Comparison of ENCODE assay signal across 9 mouse cellular contexts in genomic region chr19:46644343-46644792, GRCm38 (mm10). TPM values are rescaled to one million over a fixed set of nuclear protein-coding genes. Genes with fewer than 3 reads are reported as not detected.
DNase-seq lines count a peak whose midpoint lies in the region; ATAC-seq and TF ChIP-seq lines count a peak whose summit lies in the region.
"Had no signal": no experiment of that assay in that cellular context is flagged by ENCODE, and none has a peak within 500 bp of the region (broad histone marks: within the 10 kb centered on the region; RNA-seq: fewer than 3 reads in every experiment).

No protein-coding gene starts in this region.

- no peak for TF ChIP-seq POLR2A in limb, embryonic 14.5 days (IDR thresholded peaks at IDR 0.05; ENCODE audit: borderline replicate concordance, extremely low read depth, insufficient read depth, insufficient read length)

- peaks cover 20% of the 10 kb centered on the region for H3K36me3 ChIP-seq in forebrain, embryonic 12.5 days (replicated peaks)
- no peaks in the 10 kb centered on the region for H3K36me3 ChIP-seq in forebrain, embryonic 11.5 days (ENCODE audit: control insufficient read depth, insufficient read depth, low read length)
- H3K36me3 ChIP-seq in lung, embryonic 16.5 days (ENCODE audit: control insufficient read depth, insufficient read depth, low read length), result peaks cover 7% of the 10 kb centered on the region
- peaks cover 17% of the 10 kb centered on the region for H3K36me3 ChIP-seq in limb, embryonic 14.5 days (ENCODE audit: control insufficient read depth, insufficient read depth, low read length)
- peaks cover 10% of the 10 kb centered on the region for H3K36me3 ChIP-seq in stomach, embryonic 16.5 days (ENCODE audit: control insufficient read depth, insufficient read depth, low read length)

- ATAC-seq in forebrain, embryonic 12.5 days (ENCODE audit: low FRiP score), result no peak
- ATAC-seq in forebrain, embryonic 11.5 days (replicated peaks; ENCODE audit: low FRiP score), result no peak
- no peak for ATAC-seq in lung, embryonic 16.5 days (ENCODE audit: low read depth)
- no peak for ATAC-seq in limb, embryonic 14.5 days (ENCODE audit: low FRiP score, low read depth)
- ATAC-seq in stomach, embryonic 16.5 days (ENCODE audit: insufficient read depth, low FRiP score), result no peak

- no peaks in the 10 kb centered on the region for H3K9me3 ChIP-seq in forebrain, embryonic 12.5 days
- no peaks in the 10 kb centered on the region for H3K9me3 ChIP-seq in forebrain, embryonic 11.5 days (ENCODE audit: control insufficient read depth, low read length)
- no peaks in the 10 kb centered on the region for H3K9me3 ChIP-seq in lung, embryonic 16.5 days (ENCODE audit: control insufficient read depth, low read length)
- no peaks in the 10 kb centered on the region for H3K9me3 ChIP-seq in limb, embryonic 14.5 days (ENCODE audit: control insufficient read depth, low read length)
- H3K9me3 ChIP-seq in stomach, embryonic 16.5 days (replicated peaks; ENCODE audit: control insufficient read depth, low read length), result no peaks in the 10 kb centered on the region

- H3K9ac ChIP-seq in forebrain, embryonic 12.5 days, result no peak overlapping the region
- H3K9ac ChIP-seq in forebrain, embryonic 11.5 days (ENCODE audit: low read length), result no peak overlapping the region
- peak overlapping the region; percentile 40 for H3K9ac ChIP-seq in lung, embryonic 16.5 days (ENCODE audit: low read length)
- no peak overlapping the region for H3K9ac ChIP-seq in limb, embryonic 14.5 days (ENCODE audit: low read depth, low read length, severe bottlenecking)
- H3K9ac ChIP-seq in stomach, embryonic 16.5 days (ENCODE audit: low read length), result no peak overlapping the region; the same call in 1 of the 2 replicates

- H3K27ac ChIP-seq in forebrain, embryonic 12.5 days, result peak overlapping the region; percentile 51; the same call in 1 of the 2 replicates
- no peak overlapping the region for H3K27ac ChIP-seq in forebrain, embryonic 11.5 days (ENCODE audit: low read depth, low read length)
- peak overlapping the region; percentile 81 for H3K27ac ChIP-seq in lung, embryonic 16.5 days (ENCODE audit: low read length)
- H3K27ac ChIP-seq in limb, embryonic 14.5 days (replicated peaks; ENCODE audit: low read depth, low read length), result peak overlapping the region; percentile 56; the same call in 1 of the 2 replicates
- peak overlapping the region; percentile 75 for H3K27ac ChIP-seq in stomach, embryonic 16.5 days (ENCODE audit: low read length)

- no peak overlapping the region for H3K4me3 ChIP-seq in forebrain, embryonic 12.5 days (replicated peaks)
- H3K4me3 ChIP-seq in forebrain, embryonic 11.5 days (ENCODE audit: low read depth, low read length), result no peak overlapping the region
- H3K4me3 ChIP-seq in lung, embryonic 16.5 days (ENCODE audit: low read length), result no peak overlapping the region
- no peak overlapping the region for H3K4me3 ChIP-seq in limb, embryonic 14.5 days (replicated peaks; ENCODE audit: low read length)
- H3K4me3 ChIP-seq in stomach, embryonic 16.5 days (replicated peaks; ENCODE audit: low read length), result no peak overlapping the region

- DNase-seq in forebrain, embryonic 11.5 days (ENCODE audit: low spot score), result no peak
- no peak for DNase-seq in lung, postnatal 36 days
- DNase-seq in limb, embryonic 14.5 days (ENCODE audit: low spot score), result no peak
- DNase-seq in thymus, postnatal 0 days (ENCODE audit: low spot score), result no peak
- no peak for DNase-seq in c-Kit-positive CD71-positive TER-119-positive erythroid progenitor cells, embryonic 14.5 days (ENCODE audit: low spot score)
- DNase-seq: B cell, adult 2 months had no signal

- peaks cover 51% of the 10 kb centered on the region for H3K4me1 ChIP-seq in forebrain, embryonic 12.5 days
- H3K4me1 ChIP-seq in forebrain, embryonic 11.5 days (replicated peaks; ENCODE audit: control insufficient read depth, insufficient read depth, low read length), result peaks cover 12% of the 10 kb centered on the region
- H3K4me1 ChIP-seq in lung, embryonic 16.5 days (replicated peaks; ENCODE audit: control insufficient read depth, insufficient read depth, low read length), result peaks cover 60% of the 10 kb centered on the region
- peaks cover 59% of the 10 kb centered on the region for H3K4me1 ChIP-seq in limb, embryonic 14.5 days (ENCODE audit: control insufficient read depth, insufficient read depth, low read length)
- peaks cover 67% of the 10 kb centered on the region for H3K4me1 ChIP-seq in stomach, embryonic 16.5 days (ENCODE audit: control insufficient read depth, insufficient read depth, low read length)

- WGBS in forebrain, embryonic 12.5 days, result 77% methylated on average over 10 of the region's 10 CpGs
- 84% methylated on average over 10 of the region's 10 CpGs for WGBS in forebrain, embryonic 11.5 days
- 70% methylated on average over 10 of the region's 10 CpGs for WGBS in lung, embryonic 16.5 days
- WGBS in limb, embryonic 14.5 days, result 80% methylated on average over 10 of the region's 10 CpGs
- 72% methylated on average over 10 of the region's 10 CpGs for WGBS in stomach, embryonic 16.5 days

- H3K4me2 ChIP-seq in forebrain, embryonic 12.5 days, result no peak overlapping the region
- no peak overlapping the region for H3K4me2 ChIP-seq in forebrain, embryonic 11.5 days (ENCODE audit: low read depth, low read length, severe bottlenecking)
- no peak overlapping the region for H3K4me2 ChIP-seq in lung, embryonic 16.5 days (ENCODE audit: low read depth, low read length)
- no peak overlapping the region for H3K4me2 ChIP-seq in limb, embryonic 14.5 days (replicated peaks; ENCODE audit: low read depth, low read length, severe bottlenecking)
- H3K4me2 ChIP-seq in stomach, embryonic 16.5 days (ENCODE audit: low read depth, low read length), result no peak overlapping the region

- no peaks in the 10 kb centered on the region for H3K27me3 ChIP-seq in forebrain, embryonic 12.5 days
- no peaks in the 10 kb centered on the region for H3K27me3 ChIP-seq in forebrain, embryonic 11.5 days (ENCODE audit: control insufficient read depth, insufficient read depth, low read length)
- H3K27me3 ChIP-seq in lung, embryonic 16.5 days (ENCODE audit: control insufficient read depth, insufficient read depth, low read depth, low read length), result no peaks in the 10 kb centered on the region
- H3K27me3 ChIP-seq in limb, embryonic 14.5 days (ENCODE audit: control insufficient read depth, insufficient read depth, low read length), result no peaks in the 10 kb centered on the region
- H3K27me3 ChIP-seq in stomach, embryonic 16.5 days (ENCODE audit: control insufficient read depth, insufficient read depth, low read length), result no peaks in the 10 kb centered on the region

RNA-seq across cellular contexts. Expression of gene Cyp17a1, which starts 28.6 kb away (rescaled TPM):
- not detected in 2 replicates for polyA plus RNA-seq in forebrain, embryonic 12.5 days (2016; fragmentation: Nextera tagmentation; extraction: Ambion mirVana)
- polyA plus RNA-seq in forebrain, embryonic 11.5 days (2014; fragmentation: Nextera tagmentation; extraction: Ambion mirVana), result not detected in 2 replicates
- 0.09 and 0.38 TPM in 2 replicates for polyA plus RNA-seq in lung, embryonic 16.5 days (2015; fragmentation: Nextera tagmentation; extraction: Ambion mirVana)
- 0.20 and 0.22 TPM in 2 replicates for polyA plus RNA-seq in limb, embryonic 14.5 days (2012; rRNA removed)
- polyA plus RNA-seq in limb, embryonic 14.5 days (2014; fragmentation: Nextera tagmentation; extraction: Ambion mirVana), result 0.23 and 0.47 TPM in 2 replicates
- polyA plus RNA-seq in stomach, embryonic 16.5 days (2015; fragmentation: Nextera tagmentation; extraction: Ambion mirVana), result 0.09 TPM in 1 of 2 replicates, not detected in the other
- 0.09 and 0.44 TPM in 2 replicates for polyA plus RNA-seq in thymus, postnatal 0 days (2015; fragmentation: Nextera tagmentation; extraction: Ambion mirVana)

RNA-seq across cellular contexts. Expression of gene Borcs7, which starts 45.3 kb away (rescaled TPM):
- polyA plus RNA-seq in forebrain, embryonic 12.5 days (2016; fragmentation: Nextera tagmentation; extraction: Ambion mirVana), result 14.6 and 14.8 TPM in 2 replicates
- polyA plus RNA-seq in forebrain, embryonic 11.5 days (2014; fragmentation: Nextera tagmentation; extraction: Ambion mirVana), result 11.3 and 12.6 TPM in 2 replicates
- 15.9 and 16.3 TPM in 2 replicates for polyA plus RNA-seq in lung, embryonic 16.5 days (2015; fragmentation: Nextera tagmentation; extraction: Ambion mirVana)
- 9.0 and 9.5 TPM in 2 replicates for polyA plus RNA-seq in limb, embryonic 14.5 days (2012; rRNA removed)
- 13.5 and 13.7 TPM in 2 replicates for polyA plus RNA-seq in limb, embryonic 14.5 days (2014; fragmentation: Nextera tagmentation; extraction: Ambion mirVana)
- 14.1 and 15.3 TPM in 2 replicates for polyA plus RNA-seq in stomach, embryonic 16.5 days (2015; fragmentation: Nextera tagmentation; extraction: Ambion mirVana)
- 10.8 and 13.8 TPM in 2 replicates for polyA plus RNA-seq in thymus, postnatal 0 days (2015; fragmentation: Nextera tagmentation; extraction: Ambion mirVana)

RNA-seq across cellular contexts. Expression of gene Wbp1l, which starts 45.5 kb away (rescaled TPM):
- 43.2 and 44.5 TPM in 2 replicates for polyA plus RNA-seq in forebrain, embryonic 12.5 days (2016; fragmentation: Nextera tagmentation; extraction: Ambion mirVana)
- polyA plus RNA-seq in forebrain, embryonic 11.5 days (2014; fragmentation: Nextera tagmentation; extraction: Ambion mirVana), result 41.3 and 41.4 TPM in 2 replicates
- polyA plus RNA-seq in lung, embryonic 16.5 days (2015; fragmentation: Nextera tagmentation; extraction: Ambion mirVana), result 43.9 and 44.0 TPM in 2 replicates
- polyA plus RNA-seq in limb, embryonic 14.5 days (2012; rRNA removed), result 44.0 and 54.1 TPM in 2 replicates
- polyA plus RNA-seq in limb, embryonic 14.5 days (2014; fragmentation: Nextera tagmentation; extraction: Ambion mirVana), result 42.6 and 43.8 TPM in 2 replicates
- 37.1 and 38.0 TPM in 2 replicates for polyA plus RNA-seq in stomach, embryonic 16.5 days (2015; fragmentation: Nextera tagmentation; extraction: Ambion mirVana)
- 29.9 and 37.8 TPM in 2 replicates for polyA plus RNA-seq in thymus, postnatal 0 days (2015; fragmentation: Nextera tagmentation; extraction: Ambion mirVana)
